Mouse (Mus musculus): ENCODE data around the gene Mlx. TPM values are rescaled to one million over a fixed set of nuclear protein-coding genes. Genes with fewer than 3 reads are reported as not detected.
"Not testable (repeated sequence)": the region's sequence is repeated elsewhere in the genome, so short reads cannot be mapped to it uniquely, and the experiment has no call there.

The Mlx gene
- polyA plus RNA-seq, 1 experiment: 144 TPM

DNA sequence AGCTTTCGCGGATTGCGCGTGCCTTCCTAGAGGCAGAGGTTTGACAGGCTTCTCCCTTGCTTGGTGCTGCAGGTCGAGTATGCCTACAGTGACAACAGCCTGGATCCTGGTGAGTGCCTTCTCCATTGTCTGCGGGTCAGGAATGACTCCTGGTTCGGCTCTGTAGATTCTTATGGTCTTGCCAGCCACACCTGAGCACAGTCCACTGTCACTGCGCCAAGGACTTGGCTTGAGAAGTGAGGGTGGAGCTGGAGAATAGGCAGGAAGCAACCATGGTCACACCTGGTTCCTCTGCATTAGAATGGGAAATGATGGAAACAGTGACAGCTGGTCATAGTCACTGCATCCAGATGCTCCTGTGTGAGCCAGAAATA, 592 bp downstream of the Mlx start:
- 4% methylated on average over 8 of the region's 8 CpGs for WGBS
- DNase-seq (ENCODE audit: low read depth, low spot score): peak; percentile 91

- DNase-seq (ENCODE audit: low read depth, low spot score): no peak
- WGBS: 78% methylated on average over 1 of the region's 1 CpGs
Measured at GRCm38 (mm10) chr11:101089931-101090330, 2.9 kb downstream of the Mlx start.

DNA sequence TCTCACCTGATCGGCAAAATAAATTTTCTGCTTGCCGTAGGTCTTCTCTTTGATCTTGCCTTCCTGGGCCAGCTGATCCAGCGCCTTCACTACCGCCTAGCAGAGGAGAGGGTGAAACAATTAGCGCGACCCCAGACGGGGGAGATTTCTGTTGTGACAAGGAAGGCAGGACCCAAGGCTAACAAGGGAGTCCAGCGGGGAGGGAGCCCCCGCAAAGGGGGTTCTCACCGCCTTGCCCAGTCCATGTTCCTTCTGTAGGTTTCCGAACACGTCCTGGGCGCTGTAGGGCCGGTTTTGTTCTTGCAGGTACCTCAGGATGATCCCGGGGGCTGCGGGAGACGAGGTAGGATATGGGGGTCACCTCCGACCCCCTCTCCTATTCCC, 7.8 kb downstream of the Mlx start:
- 2% methylated on average over 18 of the region's 18 CpGs for WGBS
- no peak for DNase-seq (ENCODE audit: low read depth, low spot score)

- DNase-seq (ENCODE audit: low read depth, low spot score): no peak
- WGBS: under 1% methylated on average over 43 of the region's 43 CpGs
Measured at GRCm38 (mm10) chr11:101095314-101096024, 8.4 kb downstream of the Mlx start, which contains the start of gene Psmc3ip. Gene Psmc3ip (minus strand): TSS chr11:101095436.

GRCm38 (mm10) chr11:101098231-101098630, 11.2 kb downstream of the Mlx start:
- 91% methylated on average over 8 of the region's 8 CpGs for WGBS
- no peak for DNase-seq (ENCODE audit: low read depth, low spot score)

DNA sequence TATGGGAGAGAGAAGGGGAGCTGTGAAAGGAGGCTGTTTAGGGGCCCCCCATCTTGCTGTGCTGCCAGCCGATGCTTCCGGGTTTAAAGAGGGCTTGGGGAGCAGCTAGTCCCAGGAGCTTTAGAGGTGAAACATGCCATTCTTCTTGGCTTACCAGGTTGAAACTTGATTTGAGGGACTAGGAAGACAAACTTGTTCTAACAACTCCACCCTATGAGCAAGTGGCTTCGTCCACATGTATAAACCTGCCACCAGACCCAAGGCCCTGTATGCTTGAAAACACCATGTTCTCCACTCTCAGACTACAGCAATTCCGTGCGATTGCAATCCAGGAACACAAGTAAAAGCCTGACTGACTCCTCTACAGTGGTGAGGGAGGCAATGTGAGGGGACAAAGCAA, 15.9 kb downstream of the Mlx start:
- no peak for DNase-seq (ENCODE audit: low read depth, low spot score)
- 92% methylated on average over 5 of the region's 5 CpGs for WGBS

- WGBS: 72% methylated on average over 4 of the region's 4 CpGs
Measured at GRCm38 (mm10) chr11:101109351-101109750, 22.3 kb downstream of the Mlx start.

DNA sequence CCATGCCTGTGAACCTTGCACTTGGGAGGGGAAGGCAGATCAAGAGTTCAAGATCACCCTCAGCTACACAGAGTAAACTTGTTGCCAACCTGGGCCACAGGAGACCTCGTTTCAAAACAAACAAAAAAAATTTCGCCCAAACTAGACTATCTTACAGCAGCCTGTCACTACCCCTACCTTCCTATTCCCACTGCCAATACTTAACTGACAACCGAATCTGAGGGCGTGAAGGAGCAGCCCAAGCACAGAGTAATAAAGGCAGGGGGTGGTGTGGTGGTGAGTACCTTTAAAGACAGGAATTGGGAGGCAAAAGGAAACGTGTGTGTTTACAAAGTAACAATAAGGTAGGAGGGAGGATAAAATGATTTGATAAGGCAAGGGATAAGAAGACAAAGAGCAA, 23.6 kb downstream of the Mlx start:
- WGBS: 22% methylated on average over 5 of the region's 5 CpGs
- DNase-seq (ENCODE audit: low read depth, low spot score): no peak

More at GRCm38 (mm10) chr11:101109351-101109750, 22.3 kb downstream of the Mlx start:
- DNase-seq (ENCODE audit: low read depth, low spot score): no peak

DNA sequence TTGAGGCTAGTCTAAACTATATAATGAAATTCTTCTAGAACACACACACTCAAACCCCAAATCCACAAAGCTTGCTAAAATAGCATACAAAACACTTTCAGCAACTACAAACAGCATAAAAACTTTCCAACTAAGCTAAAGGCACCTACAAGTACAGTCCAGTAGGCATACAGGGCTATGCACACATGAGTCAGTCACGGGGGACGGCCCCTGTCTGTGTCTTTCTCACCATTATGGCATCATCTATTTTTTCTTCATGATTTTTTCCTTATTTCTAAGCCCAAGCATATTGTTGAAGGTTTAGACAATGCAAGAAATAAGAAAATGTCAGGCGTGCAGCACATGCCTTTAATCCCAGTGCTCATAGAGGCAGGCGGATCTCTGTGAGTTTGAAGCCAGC, 24.1 kb downstream of the Mlx start:
- DNase-seq (ENCODE audit: low read depth, low spot score): no peak
- 63% methylated on average over 4 of the region's 4 CpGs for WGBS

DNA sequence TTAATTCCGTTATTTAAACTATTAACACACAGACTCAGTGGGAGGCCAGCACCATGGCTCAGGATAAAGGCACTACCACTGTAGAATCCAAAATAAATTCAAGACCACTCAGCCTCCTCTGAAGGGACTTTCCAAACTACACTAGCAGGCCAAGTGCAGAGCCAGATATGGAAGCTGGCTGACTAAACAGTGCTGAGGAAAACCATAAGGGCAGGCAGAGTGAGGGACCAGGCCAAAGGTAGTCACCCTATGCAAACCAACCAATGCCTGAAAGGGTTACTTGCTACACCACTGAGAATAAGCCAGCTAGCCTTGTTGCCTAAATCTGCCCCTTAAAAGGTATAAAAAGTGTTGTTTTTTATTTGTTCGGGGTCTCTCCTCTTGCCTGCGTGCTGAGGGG, 25.1 kb downstream of the Mlx start:
- WGBS: 94% methylated on average over 3 of the region's 3 CpGs
- no peak for DNase-seq (ENCODE audit: low read depth, low spot score)

GRCm38 (mm10) chr11:101115564-101115963, 28.5 kb downstream of the Mlx start:
- DNase-seq (ENCODE audit: low read depth, low spot score): no peak
- 30% methylated on average over 2 of the region's 2 CpGs for WGBS

DNA sequence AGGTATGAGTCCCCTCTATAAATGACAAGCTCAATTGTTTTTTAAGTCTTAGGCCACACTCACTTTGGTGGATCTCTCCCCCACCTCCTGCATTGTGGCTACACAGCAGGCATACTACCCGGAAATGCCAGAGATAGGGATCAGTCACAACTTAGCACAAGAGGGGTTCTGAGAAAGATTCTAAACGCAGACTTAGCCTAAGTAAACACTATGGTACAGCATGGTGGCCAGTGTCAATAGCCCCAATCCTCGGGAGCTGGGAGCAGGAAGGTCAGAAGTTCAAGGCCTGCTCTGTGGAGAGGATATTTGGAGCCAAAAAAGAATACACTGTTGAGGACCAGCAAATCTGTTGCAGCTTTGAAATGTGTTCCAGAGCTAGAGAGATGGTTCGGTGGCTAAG, 31.0 kb downstream of the Mlx start:
- WGBS: 16% methylated on average over 4 of the region's 4 CpGs
- no peak for DNase-seq (ENCODE audit: low read depth, low spot score)

DNA sequence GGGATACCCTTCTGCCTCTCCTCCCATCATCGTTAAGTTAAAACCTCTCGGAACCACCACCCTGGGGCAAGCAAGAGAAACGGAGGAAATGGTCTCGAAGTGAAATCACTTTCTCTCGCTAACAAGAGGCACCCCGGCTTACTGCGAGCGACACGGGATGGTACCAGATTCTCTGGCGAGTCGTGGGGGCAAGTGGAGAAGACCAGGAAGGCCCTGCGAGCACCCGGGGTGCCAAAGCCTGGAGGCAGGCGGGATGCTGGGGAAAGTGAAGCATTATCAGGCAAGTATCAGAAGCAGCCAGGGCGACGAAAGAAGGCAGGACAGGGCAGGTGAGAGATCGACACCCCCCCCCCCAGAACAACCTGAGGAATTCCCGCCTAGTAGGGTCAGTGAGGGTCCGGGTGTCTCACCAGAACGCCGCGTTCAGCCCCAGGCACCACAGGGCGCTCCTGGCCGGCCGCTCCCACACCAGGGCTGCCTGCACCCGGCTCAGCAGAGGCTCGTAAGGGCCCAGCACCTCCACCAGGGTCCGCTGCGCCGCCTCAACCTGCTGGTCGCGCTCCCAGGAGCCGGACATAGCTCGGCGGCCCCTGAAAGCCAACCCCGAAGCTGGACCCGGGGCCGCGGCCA, 32.2 kb downstream of the Mlx start:
- DNase-seq (ENCODE audit: low read depth, low spot score): no peak
- under 1% methylated on average over 39 of the region's 39 CpGs for WGBS

GRCm38 (mm10) chr11:101119761-101120544, 32.9 kb downstream of the Mlx start, which contains the start of the genes Retreg3 and Tubg1:
Gene Retreg3 (minus strand): TSS chr11:101119893.
Gene Tubg1 (plus strand): TSS chr11:101119938.
- peak; percentile 94 for DNase-seq (ENCODE audit: low read depth, low spot score)
- under 1% methylated on average over 61 of the region's 61 CpGs for WGBS

DNA sequence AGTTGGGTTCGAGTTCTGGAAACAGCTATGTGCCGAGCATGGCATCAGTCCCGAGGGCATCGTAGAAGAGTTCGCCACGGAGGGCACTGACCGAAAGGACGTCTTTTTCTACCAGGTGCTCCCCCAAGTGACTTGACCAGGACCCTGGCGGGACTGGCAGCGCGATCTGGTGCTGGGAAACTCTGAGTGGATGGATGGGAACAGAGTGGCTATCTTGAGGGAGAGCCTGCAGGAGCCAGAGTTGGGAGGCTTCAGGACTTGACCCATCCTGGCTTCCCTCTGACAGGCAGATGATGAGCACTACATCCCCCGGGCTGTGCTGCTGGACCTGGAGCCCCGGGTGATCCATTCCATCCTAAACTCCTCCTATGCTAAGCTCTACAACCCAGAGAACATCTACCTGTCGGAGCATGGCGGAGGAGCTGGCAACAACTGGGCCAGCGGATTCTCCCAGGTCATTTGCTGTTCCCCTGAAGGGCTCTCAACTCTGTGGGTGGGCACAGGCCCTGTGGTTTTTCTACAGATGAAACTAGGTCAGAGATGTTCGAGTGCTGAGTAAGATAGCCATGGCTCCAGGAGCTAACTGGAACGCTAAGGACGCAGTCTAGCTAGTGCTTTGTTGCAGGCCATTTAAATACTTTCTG, 33.6 kb downstream of the Mlx start:
- WGBS: 15% methylated on average over 19 of the region's 19 CpGs
- no peak for DNase-seq (ENCODE audit: low read depth, low spot score)

DNA sequence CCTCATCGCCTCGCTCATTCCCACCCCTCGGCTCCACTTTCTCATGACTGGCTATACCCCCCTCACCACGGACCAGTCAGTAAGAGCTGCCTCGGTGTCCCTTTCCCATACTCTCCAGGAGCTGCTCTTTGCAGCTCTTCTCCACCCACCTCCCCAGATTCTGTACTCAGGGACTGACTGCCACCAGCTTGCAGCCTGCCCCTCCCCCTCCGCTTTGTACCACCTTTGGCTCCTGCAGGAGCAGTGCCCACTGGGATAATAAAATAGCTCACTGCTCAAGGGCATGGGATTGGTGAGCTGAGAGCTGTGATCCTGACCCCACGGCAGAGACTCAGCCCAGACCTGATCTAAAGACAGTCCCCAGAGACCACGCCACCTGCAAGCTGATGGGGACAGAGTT, 37.4 kb downstream of the Mlx start:
- 95% methylated on average over 8 of the region's 8 CpGs for WGBS
- not testable (repeated sequence) for DNase-seq (ENCODE audit: low read depth, low spot score)

DNA sequence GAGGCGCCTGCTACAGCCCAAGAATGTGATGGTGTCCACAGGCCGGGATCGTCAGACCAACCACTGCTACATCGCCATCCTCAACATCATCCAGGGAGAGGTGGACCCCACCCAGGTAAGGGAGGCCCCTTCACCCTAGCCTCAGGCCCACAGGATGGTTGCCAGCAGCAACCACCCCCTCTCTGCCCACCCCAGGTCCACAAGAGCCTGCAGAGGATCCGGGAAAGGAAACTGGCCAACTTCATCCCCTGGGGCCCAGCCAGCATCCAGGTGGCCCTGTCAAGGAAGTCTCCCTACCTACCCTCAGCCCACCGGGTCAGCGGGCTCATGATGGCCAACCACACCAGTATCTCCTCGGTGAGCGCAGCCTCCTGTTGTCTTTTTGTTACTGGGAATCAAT, 37.9 kb downstream of the Mlx start:
- not testable (repeated sequence) for DNase-seq (ENCODE audit: low read depth, low spot score)
- WGBS: 92% methylated on average over 9 of the region's 9 CpGs

- WGBS: 93% methylated on average over 1 of the region's 1 CpGs
- DNase-seq (ENCODE audit: low read depth, low spot score): no peak
Measured at GRCm38 (mm10) chr11:101127075-101127474, 40.0 kb downstream of the Mlx start.

DNA sequence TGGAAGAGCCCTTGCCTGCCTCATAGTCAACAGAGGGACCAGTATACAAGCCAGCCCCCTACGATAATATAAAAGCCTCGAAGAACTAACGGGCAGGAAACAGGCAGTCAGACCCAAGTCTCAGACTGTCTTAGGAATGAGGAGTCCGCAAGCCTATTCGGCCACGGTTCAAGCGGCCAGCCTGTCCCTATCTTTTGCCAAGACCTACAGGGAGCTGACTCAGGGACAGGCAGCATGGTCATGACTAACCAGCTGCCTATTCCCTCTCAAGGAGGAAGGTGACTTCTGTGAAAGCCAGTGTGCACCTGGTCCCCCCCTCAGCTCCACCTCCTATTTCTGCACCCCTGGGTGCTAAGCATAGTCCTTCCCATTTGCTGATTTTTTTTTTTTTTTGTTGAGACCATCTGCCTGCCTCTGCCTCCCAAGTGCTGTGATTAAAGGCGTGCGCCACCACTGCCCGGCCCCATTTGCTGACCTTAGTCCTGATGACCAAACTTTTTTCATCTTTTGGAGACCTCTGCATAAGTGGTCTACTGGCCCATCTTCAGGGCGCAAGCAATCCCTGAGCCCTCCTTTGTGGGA, 42.0 kb downstream of the Mlx start:
- DNase-seq (ENCODE audit: low read depth, low spot score): no peak
- 78% methylated on average over 11 of the region's 11 CpGs for WGBS

Measured in large intestine, adult 2 months (tissue).